Mouse (Mus musculus) liver, postnatal 0 days (tissue): ENCODE results near the gene Pde7b. TPM values are rescaled to one million over a fixed set of nuclear protein-coding genes. Genes with fewer than 3 reads are reported as not detected.

Experiments
- ATAC-seq: fragments of 200-750 bp; cut with Nextera tagmentation; 2 replicates; pipeline ENCODE4 v1.8.0; 2017; ENCODE audit warnings: mild to moderate bottlenecking, moderate library complexity
- DNase-seq: peaks from one replicate; pipeline ENCODE4 v3.0.0-alpha.2; 2016
- H3K27ac ChIP-seq: fragments of 300-500 bp; sonication (generic); 2 replicates; pipeline ENCODE4 v1.5.1; 2014; ENCODE audit warnings: antibody characterized with exemption, moderate library complexity, mild to moderate bottlenecking, low read depth
- H3K27me3 ChIP-seq: fragments of 300-500 bp; sonication (generic); 2 replicates; pipeline ENCODE4 v1.6.1; 2014; ENCODE audit warnings: low read length, control low read depth, mixed read lengths; ENCODE audit not compliant: insufficient read depth
- H3K36me3 ChIP-seq: fragments of 300-500 bp; sonication (generic); replicated peaks from 2 replicates; pipeline ENCODE4 v1.6.1; 2014; ENCODE audit warnings: mild to moderate bottlenecking, control low read depth, low read length, moderate library complexity, mixed read lengths; ENCODE audit not compliant: insufficient read depth
- H3K4me1 ChIP-seq: fragments of 300-500 bp; sonication (generic); 2 replicates; pipeline ENCODE4 v1.6.1; 2014; ENCODE audit warnings: antibody characterized with exemption, mild to moderate bottlenecking, control low read depth; ENCODE audit not compliant: insufficient read depth
- H3K4me2 ChIP-seq: fragments of 300-500 bp; sonication (generic); 2 replicates; pipeline ENCODE4 v1.6.1; 2014; ENCODE audit warnings: low read depth, mild to moderate bottlenecking, low read length, moderate library complexity, mixed read lengths
- H3K4me3 ChIP-seq: fragments of 300-500 bp; sonication (generic); 2 replicates; pipeline ENCODE4 v1.5.1; 2014; ENCODE audit warnings: low read depth, low read length
- H3K9ac ChIP-seq: fragments of 300-500 bp; sonication (generic); replicated peaks from 2 replicates; pipeline ENCODE4 v1.6.1; 2014; ENCODE audit warnings: mild to moderate bottlenecking, moderate library complexity
- H3K9me3 ChIP-seq: fragments of 300-500 bp; sonication (generic); 2 replicates; pipeline ENCODE4 v1.6.1; 2016; ENCODE audit warnings: mild to moderate bottlenecking, control low read depth, low read length, mixed read lengths
- CTCF ChIP-seq: sonication (generic); IDR thresholded peaks from 2 replicates; pipeline ENCODE4 v1.5.1; 2016; ENCODE audit warnings: antibody characterized with exemption, low read depth
- EP300 ChIP-seq: IDR thresholded peaks from 2 replicates; pipeline ENCODE4 v1.6.1; 2016; ENCODE audit warnings: antibody characterized with exemption, low read depth, mild to moderate bottlenecking
- WGBS: fragments of 180-500 bp; shearing (Covaris S2); extraction: QIAGEN DNeasy Blood & Tissue Kit; methylation state at CpG from one replicate; pipeline ENCODE4 v1.1.7; 2014; ENCODE audit not compliant: insufficient replicate concordance; 5-methylcytosine and 5-hydroxymethylcytosine counted together
- polyA plus RNA-seq: library from polyadenylated mRNA; unstranded; fragments of >200 nt; fragmentation: Nextera tagmentation; extraction: Ambion mirVana; gene quantifications from 2 replicates; pipeline ENCODE4 v1.2.1, GENCODE M21; 2015

Pde7b gene
- polyA plus RNA-seq, 1 experiment from 2014 or later: 0.66 TPM

DNA sequence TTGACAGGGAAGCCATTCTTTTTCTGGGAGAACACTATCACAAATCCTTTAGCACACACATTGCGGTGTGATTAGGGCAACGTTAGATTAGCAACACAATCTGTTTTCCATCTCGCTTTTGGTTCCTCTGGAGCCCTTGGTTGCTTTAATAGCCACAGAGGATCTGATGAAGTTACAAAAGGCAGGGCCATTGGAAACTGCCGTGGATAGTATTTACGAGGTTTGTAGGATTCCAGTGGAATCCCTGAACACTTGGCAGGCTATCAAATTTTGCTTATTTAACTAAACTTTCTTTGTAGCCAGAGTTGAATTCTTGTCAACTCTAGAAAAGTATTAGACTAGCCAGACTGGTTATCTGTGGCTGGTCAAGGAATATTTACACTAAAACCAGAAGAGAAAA lies 330.1 kb downstream of the Pde7b start:
- DNase-seq (no peak), ATAC-seq (no peak)
- Histone ChIP-seq H3K36me3 (no peaks in the 10 kb centered on the region), H3K27me3 (no peaks in the 10 kb centered on the region), H3K9me3 (no peaks in the 10 kb centered on the region), H3K9ac (no peak overlapping the region), H3K27ac (no peak overlapping the region), H3K4me1 (no peaks in the 10 kb centered on the region), H3K4me3 (no peak overlapping the region), H3K4me2 (no peak overlapping the region)
- no peak for TF ChIP-seq CTCF
- TF ChIP-seq EP300: no peak
- WGBS: 68% methylated on average over 5 of the region's 5 CpGs

- Histone ChIP-seq H3K36me3 (no peaks in the 10 kb centered on the region), H3K9me3 (no peaks in the 10 kb centered on the region), H3K4me3 (no peak overlapping the region), H3K27ac (no peak overlapping the region), H3K9ac (no peak overlapping the region), H3K4me1 (no peaks in the 10 kb centered on the region), H3K27me3 (no peaks in the 10 kb centered on the region), H3K4me2 (no peak overlapping the region)
- 49% methylated on average over 3 of the region's 3 CpGs for WGBS
- DNase-seq: no peak
- TF ChIP-seq EP300: no peak
- TF ChIP-seq CTCF: no peak
- no peak for ATAC-seq
Measured at GRCm38 (mm10) chr10:20390568-20390967, 334.3 kb downstream of the Pde7b start.

DNA sequence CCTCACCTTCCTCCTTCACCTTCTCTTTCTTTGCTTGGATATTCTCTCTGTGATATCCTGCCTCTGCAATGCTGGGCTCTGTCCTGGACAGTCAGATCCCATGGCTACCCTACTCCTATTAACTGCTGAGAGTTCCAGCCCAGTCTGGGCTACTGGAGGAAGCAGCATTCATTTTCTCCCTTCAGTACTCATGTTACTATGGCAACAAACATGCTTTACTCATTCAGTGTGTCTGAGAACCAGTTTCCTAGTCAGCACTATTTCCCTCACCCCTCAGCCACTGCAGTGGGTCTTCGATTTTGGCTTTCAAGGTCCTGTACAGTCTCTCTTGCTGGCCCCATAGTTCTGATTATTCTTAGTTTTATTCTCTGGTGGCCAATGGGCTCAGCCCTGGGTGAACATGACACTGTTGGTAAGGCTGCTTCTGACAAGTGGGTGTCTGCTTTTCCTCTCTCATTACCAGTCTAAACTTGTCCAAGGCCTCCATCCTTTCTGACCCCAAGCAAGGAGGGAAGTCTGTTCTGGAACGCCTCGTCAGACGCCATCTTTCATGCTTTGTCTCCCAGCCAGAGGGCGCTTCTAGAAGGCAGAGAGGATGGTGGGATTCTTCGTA lies 342.0 kb downstream of the Pde7b start:
- Histone ChIP-seq H3K4me3 (no peak overlapping the region), H3K27me3 (no peaks in the 10 kb centered on the region), H3K4me1 (no peaks in the 10 kb centered on the region), H3K36me3 (no peaks in the 10 kb centered on the region), H3K9me3 (no peaks in the 10 kb centered on the region), H3K4me2 (no peak overlapping the region), H3K27ac (no peak overlapping the region), H3K9ac (no peak overlapping the region)
- 77% methylated on average over 6 of the region's 6 CpGs for WGBS
- no peak for TF ChIP-seq EP300
- no peak for TF ChIP-seq CTCF
- ATAC-seq (no peak), DNase-seq (no peak)

DNA sequence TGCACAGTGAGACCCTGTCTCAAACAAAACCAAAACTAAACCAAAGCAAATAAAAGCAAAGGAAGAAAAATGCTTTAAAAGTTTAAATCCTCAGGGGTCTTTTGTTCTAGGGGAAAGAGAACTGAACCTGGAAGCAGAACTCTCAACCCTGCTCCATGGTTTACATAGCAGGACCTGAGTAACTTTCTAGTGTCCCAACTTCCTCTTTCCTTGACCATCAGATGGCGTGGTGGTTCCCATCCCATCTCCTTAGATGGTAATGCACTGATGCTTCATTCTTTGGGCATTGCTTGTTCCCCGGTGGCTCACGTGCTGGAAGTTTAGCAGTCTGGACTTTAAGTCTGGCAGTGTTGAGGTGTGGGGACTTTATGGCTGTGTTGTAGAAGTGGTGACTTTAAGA lies 343.5 kb downstream of the Pde7b start:
- Histone ChIP-seq H3K4me3 (no peak overlapping the region), H3K27me3 (no peaks in the 10 kb centered on the region), H3K4me1 (no peaks in the 10 kb centered on the region), H3K27ac (no peak overlapping the region), H3K4me2 (no peak overlapping the region), H3K9ac (no peak overlapping the region), H3K9me3 (no peaks in the 10 kb centered on the region), H3K36me3 (no peaks in the 10 kb centered on the region)
- 62% methylated on average over 3 of the region's 3 CpGs for WGBS
- DNase-seq (no peak), ATAC-seq (no peak)
- TF ChIP-seq EP300 (no peak), CTCF (no peak)

GRCm38 (mm10) chr10:20380798-20381197 lies 344.1 kb downstream of the Pde7b start:
- Histone ChIP-seq H3K36me3 (no peaks in the 10 kb centered on the region), H3K9me3 (no peaks in the 10 kb centered on the region), H3K9ac (no peak overlapping the region), H3K4me3 (no peak overlapping the region), H3K4me1 (no peaks in the 10 kb centered on the region), H3K4me2 (no peak overlapping the region), H3K27ac (no peak overlapping the region), H3K27me3 (no peaks in the 10 kb centered on the region)
- ATAC-seq: no peak
- whole genome bisulfite sequencing: 66% methylated on average over 3 of the region's 3 CpGs
- DNase-seq: no peak
- TF ChIP-seq CTCF (no peak), EP300 (no peak)

DNA sequence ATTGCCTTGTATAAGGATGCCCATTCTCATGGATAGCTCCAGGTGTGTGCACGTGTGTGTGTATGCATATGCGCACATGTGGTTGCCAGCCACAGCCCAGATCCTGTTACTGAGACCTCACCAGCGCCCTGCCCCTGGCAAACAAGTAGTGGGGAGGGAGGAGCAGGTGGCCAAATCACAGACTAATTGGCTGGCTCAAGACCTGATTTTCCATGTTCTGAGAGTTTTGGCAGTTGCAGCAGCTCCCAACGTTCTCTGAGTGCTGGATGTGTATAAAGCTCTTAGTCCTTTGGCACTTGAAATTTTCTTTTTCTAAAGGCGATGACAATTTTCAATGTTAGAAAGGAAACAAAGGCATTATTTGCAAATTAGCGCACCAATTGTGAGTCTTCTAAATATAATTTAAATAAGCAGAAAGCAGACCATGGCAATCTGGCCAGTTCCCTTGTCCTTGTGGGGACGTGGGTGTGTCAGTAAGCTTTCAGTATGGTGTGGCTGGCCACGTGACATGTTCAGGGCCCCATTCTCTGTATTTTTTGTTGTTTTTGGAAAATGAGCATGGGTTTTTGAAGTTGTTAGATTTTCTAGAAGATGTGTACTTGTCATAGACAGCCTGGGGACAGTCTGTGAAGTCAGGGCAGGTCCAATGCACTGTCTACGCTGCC lies 345.7 kb downstream of the Pde7b start:
- Histone ChIP-seq H3K27ac (no peak overlapping the region), H3K4me2 (no peak overlapping the region), H3K27me3 (no peaks in the 10 kb centered on the region), H3K9ac (no peak overlapping the region), H3K36me3 (no peaks in the 10 kb centered on the region), H3K9me3 (no peaks in the 10 kb centered on the region), H3K4me1 (no peaks in the 10 kb centered on the region), H3K4me3 (no peak overlapping the region)
- 75% methylated on average over 9 of the region's 9 CpGs for WGBS
- no peak for TF ChIP-seq EP300
- DNase-seq: no peak
- no peak for ATAC-seq
